Mouse (Mus musculus) ES-E14 (cell line): ENCODE data around the gene Zan. TPM values are rescaled to one million over a fixed set of nuclear protein-coding genes. Genes with fewer than 3 reads are reported as not detected.

Experiments used
- DNase-seq: peaks from one replicate; pipeline ENCODE4 v3.0.0-alpha.2; 2013; ENCODE audit warnings: low read depth, low spot score
- H3K27ac ChIP-seq: 2 replicates; pipeline ENCODE4 v1.5.1; 2012; ENCODE audit warnings: low read depth, mild to moderate bottlenecking, low read length, moderate library complexity, mixed read lengths; ENCODE audit not compliant: poor library complexity, insufficient read depth, severe bottlenecking
- H3K36me3 ChIP-seq: 2 replicates; pipeline ENCODE4 v1.6.1; 2012; ENCODE audit warnings: mild to moderate bottlenecking, low read length, moderate library complexity, mixed read lengths; ENCODE audit not compliant: control insufficient read depth, poor library complexity, insufficient read depth, severe bottlenecking
- H3K4me1 ChIP-seq, 2 experiments: fragments of 150-350 bp in 1 of 2; sonication (generic) in 1 of 2; 2 replicates each; pipeline ENCODE4 v1.6.1; 2012; ENCODE audit warnings: low read length in 2 of 2, mild to moderate bottlenecking in 1 of 2, mixed read lengths in 1 of 2; ENCODE audit not compliant: control insufficient read depth in 2 of 2, insufficient read depth in 2 of 2, poor library complexity in 1 of 2
- H3K4me3 ChIP-seq, 2 experiments: fragments of 150-350 bp in 1 of 2; sonication (generic) in 1 of 2; 2 replicates each; pipeline ENCODE4 v1.5.1; 2012; ENCODE audit warnings: low read length in 2 of 2, low read depth in 1 of 2, mild to moderate bottlenecking in 1 of 2, mixed read lengths in 1 of 2; ENCODE audit not compliant: insufficient read depth in 1 of 2, poor library complexity in 1 of 2, severe bottlenecking in 1 of 2
- H3K9ac ChIP-seq: 2 replicates; pipeline ENCODE4 v1.6.1; 2012; ENCODE audit warnings: low read depth, mild to moderate bottlenecking, low read length, mixed read lengths; ENCODE audit not compliant: poor library complexity, insufficient read depth, severe bottlenecking
- H3K9me3 ChIP-seq: fragments of 150-350 bp; sonication (generic); 2 replicates; pipeline ENCODE4 v1.6.1; 2012; ENCODE audit warnings: low read depth, mild to moderate bottlenecking, low read length; ENCODE audit not compliant: control insufficient read depth, insufficient read depth
- CHD2 ChIP-seq: IDR thresholded peaks from 2 replicates; pipeline ENCODE4 v1.6.1; 2014; ENCODE audit warnings: mild to moderate bottlenecking, low read depth, low read length, inconsistent platforms
- HCFC1 ChIP-seq: IDR thresholded peaks from 2 replicates; pipeline ENCODE4 v1.6.1; 2012; ENCODE audit warnings: low read length, inconsistent platforms, borderline replicate concordance; ENCODE audit not compliant: insufficient read depth
- MAFK ChIP-seq: IDR thresholded peaks from 2 replicates; pipeline ENCODE4 v1.6.1; 2014; ENCODE audit warnings: mild to moderate bottlenecking, low read depth, low read length, inconsistent platforms; ENCODE audit not compliant: insufficient read depth
- ZC3H11A ChIP-seq: IDR thresholded peaks from 2 replicates; pipeline ENCODE4 v1.6.1; 2012; ENCODE audit warnings: low read depth, mild to moderate bottlenecking, inconsistent platforms, low read length, borderline replicate concordance
- ZNF384 ChIP-seq: IDR thresholded peaks from 2 replicates; pipeline ENCODE4 v1.6.1; 2012; ENCODE audit warnings: low read depth, low read length, inconsistent platforms
- in situ Hi-C, 2 experiments: fragments of 600-800 bp; cut with MboI; formaldehyde crosslinking; loops; one replicate each; pipeline ENCODE4 v1.15.1; 2025; ENCODE audit warnings: low sequenced_read_pairs in 2 of 2, inconsistent platforms in 1 of 2; ENCODE audit not compliant: unreplicated experiment in 2 of 2
- total RNA-seq: library from RNA; depleted of rRNA; stranded (reverse); fragments of 300-350 nt; gene quantifications from 2 replicates; pipeline ENCODE4 v1.2.3, GENCODE M21; 2012

The Zan gene
- total RNA-seq, 1 experiment: 2.6 TPM

- H3K36me3 ChIP-seq: peaks cover 49% of the 10 kb centered on the region
- no peak overlapping the region for H3K4me3 ChIP-seq
- no peak for DNase-seq
- H3K9me3 ChIP-seq: no peaks in the 10 kb centered on the region
- TF ChIP-seq ZC3H11A: no peak
- no peak for TF ChIP-seq HCFC1
- no peak for TF ChIP-seq ZNF384
- no peak overlapping the region for H3K9ac ChIP-seq
- no peak overlapping the region for H3K27ac ChIP-seq
- H3K4me1 ChIP-seq: peaks cover 5 to 23% of the 10 kb centered on the region in 2 experiments
- in situ Hi-C loops: no loop called here
Observed at GRCm38 (mm10) chr5:137373371-137373950, 103.4 kb downstream of the Zan start.

GRCm38 (mm10) chr5:137369665-137370064, 107.2 kb downstream of the Zan start:
- no peak for DNase-seq
- TF ChIP-seq CHD2 (no peak), ZNF384 (no peak), HCFC1 (no peak), ZC3H11A (no peak), MAFK (no peak)
- in situ Hi-C loops: no loop called here
- Histone ChIP-seq H3K4me3 (no peak overlapping the region), H3K9me3 (no peaks in the 10 kb centered on the region), H3K36me3 (peaks cover 69% of the 10 kb centered on the region), H3K4me1 (peaks cover 0 to 6% of the 10 kb centered on the region in 2 experiments; a peak in 1 of 4 replicates), H3K9ac (no peak overlapping the region), H3K27ac (peak overlapping the region; percentile 48; the same call in 1 of the 2 replicates)

GRCm38 (mm10) chr5:137358382-137358781, 118.5 kb downstream of the Zan start:
- no peak for DNase-seq
- Histone ChIP-seq H3K9me3 (no peaks in the 10 kb centered on the region), H3K4me3 (no peak overlapping the region), H3K4me1 (peaks cover 0 to 10% of the 10 kb centered on the region in 2 experiments; a peak in 2 of 4 replicates), H3K9ac (no peak overlapping the region), H3K36me3 (peaks cover 50% of the 10 kb centered on the region), H3K27ac (no peak overlapping the region)
- in situ Hi-C loops: no loop called here
- TF ChIP-seq ZC3H11A (no peak), MAFK (no peak), ZNF384 (no peak), CHD2 (no peak), HCFC1 (no peak)

- peaks cover 23% of the 10 kb centered on the region; the same call in 1 of the 2 replicates for H3K36me3 ChIP-seq
Observed at GRCm38 (mm10) chr5:137354091-137354490, 122.8 kb downstream of the Zan start.

More at GRCm38 (mm10) chr5:137354091-137354490, 122.8 kb downstream of the Zan start:
- no peak for DNase-seq
- H3K4me3 ChIP-seq: 0 out of 4 replicates have a peak overlapping the region, but pooled peaks of 1 of the 2 experiments have one; percentile 3
- in situ Hi-C loops: no loop called here
- H3K27ac ChIP-seq: no peak overlapping the region
- peaks cover 0 to 17% of the 10 kb centered on the region in 2 experiments; a peak in 2 of 4 replicates for H3K4me1 ChIP-seq
- TF ChIP-seq CHD2 (no peak), HCFC1 (no peak), ZNF384 (no peak), ZC3H11A (no peak), MAFK (no peak)
- H3K9ac ChIP-seq: no peak overlapping the region
- no peaks in the 10 kb centered on the region for H3K9me3 ChIP-seq
